Mouse (Mus musculus): ENCODE data around the gene St3gal4. TPM values are rescaled to one million over a fixed set of nuclear protein-coding genes. Genes with fewer than 3 reads are reported as not detected.
"Not testable (repeated sequence)": the region's sequence is repeated elsewhere in the genome, so short reads cannot be mapped to it uniquely, and the experiment has no call there.

The St3gal4 gene
- total RNA-seq (2021): 10 to 100 TPM; 25.8 to 29.0 TPM
- long read RNA-seq, experiment 1, transcript St3gal4-201 (11 exons, 2,095 nt): major isoform, 10 of 24 reads
- long read RNA-seq, experiment 1, partial matches to known transcripts: 2 of 24 reads
- long read RNA-seq, experiment 1, other reads (novel, unspliced or antisense): 12 of 24 reads
- long read RNA-seq, experiment 2, transcript St3gal4-201 (11 exons, 2,095 nt): major isoform, 34 of 41 reads
- long read RNA-seq, experiment 2, partial matches to known transcripts: 2 of 41 reads
- long read RNA-seq, experiment 2, other reads (novel, unspliced or antisense): 5 of 41 reads

DNA sequence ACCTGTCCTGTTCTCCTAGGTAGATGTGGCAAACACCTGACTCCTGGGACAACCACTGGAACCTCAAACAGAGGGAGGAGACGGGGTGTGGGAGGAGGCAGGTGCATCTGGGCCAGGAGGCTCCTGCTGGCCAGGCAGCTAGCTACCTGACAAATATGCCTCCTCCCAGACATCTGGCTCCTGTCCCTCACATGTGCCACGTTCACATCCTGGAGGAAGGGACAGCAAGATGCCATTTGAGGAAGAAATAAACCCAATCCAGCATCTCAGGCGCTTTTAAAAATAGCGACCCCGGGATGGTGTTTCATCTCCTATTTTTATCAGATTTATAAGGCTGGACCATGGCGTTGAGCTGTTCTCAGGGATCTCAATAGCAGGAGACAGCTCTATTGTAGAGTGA, at the start of gene St3gal4:
TSS of gene St3gal4 (minus strand) at position 101 of the 400 bp plus-strand sequence.
- no peak for TF ChIP-seq CTCF (conservative IDR thresholded peaks at IDR 0.05)
- H3K27ac ChIP-seq: peak within 1 kb of the TSS; percentile 95; the same call in 1 of the 2 replicates
- no peak for DNase-seq (ENCODE audit: low spot score in 2 of 2)
- H3K4me3 ChIP-seq: no peak within 1 kb of the TSS

DNA sequence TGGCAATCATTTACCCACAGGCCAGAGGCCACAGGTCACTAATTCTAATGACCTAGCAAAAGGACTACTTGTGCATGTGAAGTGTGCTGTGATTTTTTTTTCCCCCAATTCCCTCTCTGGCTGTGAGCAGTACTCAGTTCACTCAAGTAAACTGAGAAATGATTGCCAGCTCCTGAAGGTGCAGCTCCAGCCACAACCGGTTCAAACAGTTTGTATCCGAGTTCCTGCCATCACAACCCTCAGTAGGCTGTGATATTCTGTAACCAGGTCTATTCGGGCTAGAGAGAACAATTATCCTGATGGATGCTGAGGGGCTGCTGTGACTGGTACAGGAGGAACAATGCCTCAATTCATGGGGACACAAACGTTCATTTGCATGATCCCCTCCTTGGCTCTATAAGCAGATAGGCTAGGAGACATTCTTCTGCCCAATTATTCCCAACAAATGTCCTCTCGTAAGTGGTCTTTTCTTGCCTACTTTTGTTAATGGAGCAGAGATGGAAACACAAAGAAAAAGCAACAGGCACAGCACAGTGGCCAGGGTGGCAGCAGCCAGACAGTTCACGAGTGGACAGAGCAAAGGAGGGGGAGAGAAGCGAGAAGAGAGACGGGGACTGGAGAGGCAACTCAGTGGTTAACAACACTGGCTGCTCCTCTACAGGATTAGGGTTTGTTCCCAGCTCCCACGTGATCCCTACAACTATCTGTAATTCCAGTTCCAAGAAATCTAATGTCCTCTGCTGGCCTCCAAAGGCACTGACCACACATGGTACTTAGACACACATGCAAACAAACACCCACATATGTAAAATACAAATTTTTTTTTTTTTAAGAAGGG, 47.9 kb upstream of the St3gal4 start:
- H3K4me3 ChIP-seq: no peak overlapping the region
- TF ChIP-seq CTCF (conservative IDR thresholded peaks at IDR 0.05): peak; percentile 15; the same call in 1 of the 2 replicates
- no peak for DNase-seq (ENCODE audit: low spot score in 2 of 2)
- peak overlapping the region; percentile 82 for H3K27ac ChIP-seq

DNA sequence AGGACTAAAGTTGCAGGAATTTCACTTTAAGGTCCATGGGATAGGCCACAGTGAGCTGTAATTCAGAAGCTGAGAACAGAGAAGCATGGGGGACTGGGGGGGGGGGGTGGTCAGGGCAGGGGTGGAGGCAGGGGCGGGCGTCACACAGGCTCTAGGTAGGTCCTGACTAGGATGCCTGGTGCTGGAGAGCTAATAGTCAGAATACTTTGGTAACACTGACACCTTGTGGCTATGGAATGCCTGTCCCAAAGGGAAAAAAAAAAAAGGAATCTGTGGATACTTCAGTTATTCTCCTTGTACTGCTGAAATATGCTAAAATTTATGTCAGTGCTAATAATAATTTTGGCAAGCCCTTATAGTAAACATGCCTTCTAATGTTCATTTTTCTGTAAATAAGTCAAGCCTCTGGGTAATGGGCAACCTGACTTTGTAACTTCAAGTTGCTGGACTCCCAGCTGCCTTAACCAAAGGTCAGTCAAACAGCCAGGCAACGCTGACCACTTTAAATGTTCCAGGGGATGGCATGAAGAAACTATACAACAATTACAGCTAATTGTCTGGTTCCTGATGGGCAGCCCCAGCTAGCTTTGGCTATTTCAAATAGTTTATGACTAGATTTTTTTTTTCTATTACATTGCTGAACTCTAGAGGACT, 47.2 kb upstream of the St3gal4 start:
- Histone ChIP-seq H3K27ac (peak overlapping the region; percentile 82), H3K4me3 (no peak overlapping the region)
- peak; percentile 80 for TF ChIP-seq CTCF (conservative IDR thresholded peaks at IDR 0.05)
- DNase-seq (ENCODE audit: low spot score in 2 of 2): peak in 1 of 2 experiments; percentile 40

DNA sequence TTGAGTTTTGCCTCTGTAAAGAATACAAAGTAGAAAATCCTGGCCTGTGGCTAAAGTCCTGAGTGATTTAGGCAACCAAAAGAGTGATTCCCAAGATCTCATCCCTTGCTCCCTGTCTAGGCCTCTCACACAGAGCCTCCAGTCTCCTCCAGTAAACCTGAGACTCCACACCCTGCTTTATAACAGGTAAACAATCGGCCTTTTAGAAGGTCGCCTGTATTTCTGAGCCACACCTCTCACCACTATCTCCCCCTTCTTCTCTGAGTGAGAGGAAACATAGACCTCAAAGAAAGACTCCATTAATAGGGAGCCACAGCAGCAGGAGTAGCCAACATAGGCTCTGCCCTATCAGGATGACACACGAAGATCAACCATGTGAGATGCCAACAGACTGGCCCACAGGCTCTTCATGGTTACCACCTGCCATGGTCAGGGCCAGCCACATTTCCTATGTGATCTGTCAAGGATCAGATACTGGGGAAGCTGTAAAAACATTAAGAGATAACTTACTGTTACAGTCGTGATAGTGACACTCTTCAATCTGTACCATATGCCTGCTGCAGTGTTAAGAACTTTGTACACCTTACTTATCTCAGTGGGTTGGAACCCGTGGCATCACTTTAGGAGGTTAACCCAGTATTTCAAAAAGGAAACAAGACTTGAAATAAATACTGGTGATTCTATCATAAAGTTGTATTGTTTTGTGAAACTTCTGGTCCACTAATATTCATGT, 45.2 kb upstream of the St3gal4 start:
- TF ChIP-seq CTCF (conservative IDR thresholded peaks at IDR 0.05): no peak
- DNase-seq (ENCODE audit: low spot score in 2 of 2): no peak
- Histone ChIP-seq H3K27ac (0 out of 2 replicates have a peak overlapping the region, but pooled peaks have one; percentile 10), H3K4me3 (no peak overlapping the region)

DNA sequence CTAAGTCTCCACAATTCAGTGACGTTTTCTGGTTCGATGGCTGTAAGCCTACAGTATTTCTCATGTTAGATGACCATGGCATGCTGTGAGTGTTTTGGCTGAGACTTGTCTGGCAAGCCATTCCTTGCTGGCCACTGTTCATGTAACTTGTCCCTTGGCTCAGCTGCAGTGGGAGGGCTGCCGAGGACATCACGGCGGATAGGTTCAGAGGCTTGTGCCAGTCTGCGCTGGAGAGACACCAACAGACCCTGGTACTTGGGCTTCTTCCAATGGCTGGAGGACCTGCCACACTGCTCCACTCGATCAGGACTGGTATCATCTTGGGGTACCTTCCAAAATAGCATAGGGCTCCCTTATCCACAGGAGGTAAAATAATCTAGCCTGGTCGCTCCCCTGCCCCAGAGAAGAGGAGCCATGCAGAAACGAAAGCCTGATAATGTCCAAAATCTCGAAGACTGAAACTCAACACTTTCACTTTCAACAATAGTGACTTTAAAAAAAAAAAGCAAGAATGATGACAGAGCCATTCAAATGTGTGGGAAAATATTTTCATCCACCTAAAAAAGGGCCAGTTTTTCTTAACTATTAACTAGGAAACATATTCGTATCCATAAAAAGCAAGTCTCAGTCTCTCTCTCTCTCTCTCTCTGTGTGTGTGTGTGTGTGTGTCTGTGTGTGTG, 44.1 kb upstream of the St3gal4 start:
- peak overlapping the region; percentile 10; the same call in 1 of the 2 replicates for H3K4me3 ChIP-seq
- TF ChIP-seq CTCF (conservative IDR thresholded peaks at IDR 0.05): no peak
- DNase-seq (ENCODE audit: low spot score in 2 of 2): no peak
- H3K27ac ChIP-seq: peak overlapping the region; percentile 6; the same call in 1 of the 2 replicates

DNA sequence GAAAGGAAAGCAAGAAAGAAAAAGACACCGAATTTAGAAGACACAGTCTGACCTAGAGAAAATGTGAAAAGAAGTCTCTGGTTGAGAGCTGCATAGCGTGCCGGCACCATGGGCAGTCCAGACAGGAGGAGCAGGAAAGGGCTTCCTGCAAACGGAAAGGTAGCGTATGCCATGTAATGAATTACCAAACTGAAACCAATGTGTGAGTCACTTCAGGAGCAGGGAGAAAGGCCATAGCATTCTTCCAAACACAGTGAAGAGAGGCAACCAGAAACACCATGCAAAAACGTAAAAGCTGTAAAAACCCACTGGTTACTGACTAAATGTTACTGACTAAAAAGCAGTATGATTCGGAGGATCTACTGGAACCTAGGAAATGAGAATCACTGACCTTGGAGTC, 42.7 kb upstream of the St3gal4 start:
- Histone ChIP-seq H3K4me3 (no peak overlapping the region), H3K27ac (peak overlapping the region; percentile 11)
- no peak for TF ChIP-seq CTCF (conservative IDR thresholded peaks at IDR 0.05)
- no peak for DNase-seq (ENCODE audit: low spot score in 2 of 2)

DNA sequence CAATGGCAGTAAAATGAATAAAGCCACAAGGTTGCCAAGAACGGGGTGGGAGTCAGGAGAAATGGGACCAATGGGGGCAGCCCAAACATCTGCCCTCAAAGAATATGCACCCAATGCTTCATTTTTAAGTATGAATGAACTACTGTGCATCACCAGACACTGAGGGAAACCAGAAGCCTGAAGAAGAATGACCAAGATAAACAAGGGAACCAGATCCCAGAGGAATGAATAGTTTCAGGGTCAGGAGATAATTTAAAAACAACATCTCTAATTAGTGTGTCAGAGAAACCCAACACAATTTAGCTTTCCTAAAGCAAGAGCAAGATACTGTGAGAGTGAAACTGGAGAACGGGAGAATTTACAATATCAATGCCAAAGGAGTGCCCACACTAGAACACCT, 41.6 kb upstream of the St3gal4 start:
- DNase-seq (ENCODE audit: low spot score in 2 of 2): no peak
- no peak for TF ChIP-seq CTCF (conservative IDR thresholded peaks at IDR 0.05)
- Histone ChIP-seq H3K27ac (peak overlapping the region; percentile 11; the same call in 1 of the 2 replicates), H3K4me3 (no peak overlapping the region)

DNA sequence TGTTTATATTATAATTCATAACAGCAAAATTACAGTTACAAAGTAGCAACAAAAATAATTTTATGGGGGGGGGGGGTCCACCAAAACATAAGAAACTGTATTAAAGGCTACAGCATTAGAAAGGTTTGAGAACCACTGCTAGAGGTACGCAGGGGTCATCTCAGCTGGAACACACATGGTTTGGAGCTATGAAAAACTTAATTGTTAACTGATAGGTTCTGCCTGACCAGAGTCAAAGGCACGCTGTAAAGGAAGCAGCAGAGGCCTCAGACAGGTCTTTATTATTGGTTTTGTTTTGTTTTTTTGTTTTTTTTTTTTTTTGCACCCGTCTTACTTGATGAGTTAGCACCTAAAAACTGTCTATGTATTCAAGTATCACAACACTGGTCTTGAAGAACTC, 39.4 kb upstream of the St3gal4 start:
- no peak overlapping the region for H3K27ac ChIP-seq
- no peak overlapping the region for H3K4me3 ChIP-seq
- DNase-seq (ENCODE audit: low spot score in 2 of 2): no peak

DNA sequence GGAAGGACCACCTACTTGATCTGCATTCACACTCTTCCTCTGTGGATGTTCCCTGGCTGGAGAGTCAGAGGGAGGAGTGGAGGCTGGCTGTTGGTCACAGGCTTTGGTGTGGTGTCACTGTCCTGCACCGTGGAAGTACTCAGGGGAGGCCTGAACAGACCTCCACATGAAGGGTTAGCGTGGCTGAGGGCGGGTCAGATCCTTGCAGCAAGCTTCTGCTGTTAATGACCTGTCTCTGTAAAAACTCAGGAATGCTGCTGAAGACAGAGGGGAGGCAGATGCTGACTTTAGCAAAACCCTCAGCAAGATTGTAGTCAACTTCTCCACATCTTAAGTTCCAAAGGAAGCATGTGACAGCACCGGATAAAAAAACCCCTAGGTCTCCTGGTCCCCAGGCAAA, 37.8 kb upstream of the St3gal4 start:
- H3K27ac ChIP-seq: peak overlapping the region; percentile 75
- DNase-seq (ENCODE audit: low spot score in 2 of 2): no peak
- no peak overlapping the region for H3K4me3 ChIP-seq
- no peak for TF ChIP-seq CTCF (conservative IDR thresholded peaks at IDR 0.05)

More for the DNA sequence above, 39.4 kb upstream of the St3gal4 start:
- no peak for TF ChIP-seq CTCF (conservative IDR thresholded peaks at IDR 0.05)

DNA sequence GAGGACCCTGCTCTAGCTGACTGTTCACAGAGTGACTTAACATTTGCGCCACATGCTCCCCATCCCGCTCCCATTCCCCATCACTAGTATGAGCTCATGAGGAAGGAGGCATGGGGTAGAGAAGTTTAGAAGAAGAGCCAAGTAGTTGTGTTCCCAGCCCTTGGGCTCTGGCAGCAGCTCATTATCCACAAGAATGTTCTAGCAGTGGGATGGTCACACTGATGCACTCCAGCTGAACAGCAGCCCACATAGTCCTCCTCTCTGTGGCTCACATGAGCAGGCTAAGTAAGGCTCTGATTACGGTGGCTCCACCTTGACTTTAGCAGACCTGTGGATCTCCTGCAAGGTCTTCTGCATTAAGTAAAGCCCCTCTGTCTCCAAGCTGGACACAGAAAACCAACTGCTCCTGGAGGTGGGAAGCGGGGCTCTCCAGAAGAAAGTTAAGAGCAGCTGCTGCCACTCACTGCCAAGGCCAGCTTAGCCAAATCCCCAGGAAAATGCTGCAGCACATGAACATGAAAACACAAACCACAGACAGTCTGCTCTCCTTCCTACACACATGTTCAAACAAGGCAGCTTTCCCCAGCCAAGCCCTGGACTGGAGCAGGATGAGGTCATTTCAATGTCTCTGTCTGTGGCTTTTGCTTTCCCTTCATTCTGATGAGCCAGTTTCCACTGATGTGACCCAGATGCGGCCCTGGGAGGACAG, 37.1 kb upstream of the St3gal4 start:
- no peak overlapping the region for H3K4me3 ChIP-seq
- no peak for TF ChIP-seq CTCF (conservative IDR thresholded peaks at IDR 0.05)
- H3K27ac ChIP-seq: peak overlapping the region; percentile 75
- DNase-seq (ENCODE audit: low spot score in 2 of 2): peak; percentile 29 to 33

DNA sequence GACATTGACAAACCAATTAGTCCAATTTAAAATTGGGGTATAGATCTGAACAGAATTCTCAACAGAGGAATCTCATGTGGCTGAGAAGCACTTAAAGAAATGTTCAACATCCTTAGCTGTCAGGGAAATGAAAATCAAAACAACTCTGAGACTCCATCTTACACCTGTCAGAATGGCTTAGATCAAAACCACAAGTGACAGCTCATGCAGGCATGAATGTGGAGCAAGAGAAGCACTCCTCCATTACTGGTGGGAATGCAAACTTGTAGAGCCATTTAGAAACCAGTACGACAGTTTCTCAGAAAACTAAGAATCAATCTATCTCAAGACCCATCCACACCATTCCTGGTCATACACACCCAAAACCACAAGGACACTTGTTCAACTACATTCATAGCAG, 33.9 kb upstream of the St3gal4 start:
- Histone ChIP-seq H3K27ac (no peak overlapping the region), H3K4me3 (no peak overlapping the region)
- no peak for DNase-seq (ENCODE audit: low spot score in 2 of 2)
- TF ChIP-seq CTCF (conservative IDR thresholded peaks at IDR 0.05): no peak

DNA sequence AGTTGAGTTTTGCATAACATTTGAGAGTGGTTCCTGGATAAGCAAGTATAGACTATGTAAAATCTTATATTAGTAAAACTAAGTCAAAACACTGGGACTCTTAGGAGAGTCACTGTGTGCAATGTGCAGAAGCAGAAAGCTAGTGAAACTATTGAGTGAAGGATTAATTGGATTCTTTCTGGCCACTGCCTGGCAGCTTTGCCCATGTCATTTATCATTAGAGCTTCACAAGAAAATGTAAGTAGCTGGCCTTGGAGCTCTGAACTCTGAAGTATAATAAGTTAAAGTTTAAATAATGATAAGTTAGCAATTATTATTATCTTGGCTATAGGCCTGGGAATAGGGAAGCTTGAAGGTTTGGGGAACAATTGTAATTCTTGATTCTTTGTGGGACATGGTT, 29.8 kb upstream of the St3gal4 start:
- not testable (repeated sequence) for DNase-seq (ENCODE audit: low spot score in 2 of 2); H3K4me3 ChIP-seq; H3K27ac ChIP-seq

DNA sequence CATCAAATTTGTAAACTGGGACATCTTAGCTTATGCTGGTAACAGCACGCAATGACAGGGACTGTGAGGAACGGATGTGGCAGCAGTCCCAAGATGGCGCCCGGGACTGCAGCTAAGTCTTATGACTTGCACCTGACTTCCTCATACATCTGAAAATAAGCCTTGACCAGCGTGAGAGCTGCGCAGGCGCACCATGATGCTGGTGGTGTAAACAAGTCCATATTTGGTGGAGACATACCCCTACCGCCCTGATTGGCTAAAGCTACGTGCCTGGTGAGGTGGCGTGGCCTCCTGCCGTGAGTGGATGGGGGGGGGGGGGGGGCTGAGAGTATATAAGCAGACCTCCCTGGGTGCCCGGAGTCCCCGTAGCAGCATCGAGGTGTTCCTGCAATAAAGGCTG, 28.2 kb upstream of the St3gal4 start:
- not testable (repeated sequence) for H3K27ac ChIP-seq; DNase-seq (ENCODE audit: low spot score in 2 of 2); H3K4me3 ChIP-seq
